Mouse (Mus musculus) left cerebral cortex, postnatal 14 days (tissue): ENCODE measurements around the gene C2cd4d. TPM values are rescaled to one million over a fixed set of nuclear protein-coding genes. Genes with fewer than 3 reads are reported as not detected.

Experiments
- DNase-seq, 2 experiments: peaks; one replicate each; pipeline ENCODE4 v3.0.0; 2021 to 2022; ENCODE audit warnings: low spot score in 2 of 2, mixed read lengths in 1 of 2
- intact Hi-C: fragments of 180-260 bp; cut with DNase I; formaldehyde crosslinking; loops from one replicate; pipeline ENCODE4 v1.15.1; 2025
- long read RNA-seq, 2 experiments: library from polyadenylated mRNA; stranded (forward); transcript quantifications; one replicate each; pipeline ENCODE4 v2.0.0; 2021
- total RNA-seq, 2 experiments: library from RNA; stranded (reverse); gene quantifications; 2 replicates each; pipeline ENCODE4 v1.2.3; 2021

The C2cd4d gene
- under 1 TPM in 1 of 2 experiments, not detected in 1; 0.59 TPM for total RNA-seq
- long read RNA-seq, experiment 1: 0 reads
- long read RNA-seq, experiment 2, partial matches to known transcripts: 1 of 1 reads
- long read RNA-seq, experiment 2, other reads (novel, unspliced or antisense): 0 of 1 reads

- intact Hi-C loops: no loop called here
- DNase-seq: no peak
These were observed at the start of gene C2cd4d for GRCm38 (mm10) chr3:94362138-94362537. Gene C2cd4d (plus strand): TSS chr3:94362438.

GRCm38 (mm10) chr3:94328681-94329080 lies 33.6 kb upstream of the C2cd4d start:
- intact Hi-C loops: no loop called here
- DNase-seq: no peak

- intact Hi-C loops: no loop called here
- DNase-seq: no peak
These were observed 27.8 kb upstream of the C2cd4d start for GRCm38 (mm10) chr3:94334442-94334841.

- no peak for DNase-seq
- intact Hi-C loops: no loop called here
These were observed 23.7 kb upstream of the C2cd4d start for GRCm38 (mm10) chr3:94338522-94338921.

GRCm38 (mm10) chr3:94341959-94342422 lies 20.2 kb upstream of the C2cd4d start, which contains the start of gene Them5:
Gene Them5 (plus strand): TSS chr3:94342099.
- intact Hi-C loops: no loop called here
- no peak for DNase-seq

- intact Hi-C loops: no loop called here
- no peak for DNase-seq
These were observed 19.7 kb upstream of the C2cd4d start for GRCm38 (mm10) chr3:94342552-94342951.

GRCm38 (mm10) chr3:94344182-94344581 lies 18.1 kb upstream of the C2cd4d start:
- no peak for DNase-seq
- intact Hi-C loops: no loop called here

- intact Hi-C loops: no loop called here
- no peak for DNase-seq
These were observed 17.3 kb upstream of the C2cd4d start for GRCm38 (mm10) chr3:94344897-94345296.

GRCm38 (mm10) chr3:94348146-94348545 lies 14.1 kb upstream of the C2cd4d start:
- intact Hi-C loops: no loop called here
- no peak for DNase-seq

- intact Hi-C loops: no loop called here
- DNase-seq: peak; percentile 40 to 57
These were observed 1.4 kb upstream of the C2cd4d start for GRCm38 (mm10) chr3:94360812-94361211.

GRCm38 (mm10) chr3:94363291-94364153 lies 1.3 kb downstream of the C2cd4d start:
- intact Hi-C loops: no loop called here
- peak in 1 of 2 experiments; percentile 27 for DNase-seq

GRCm38 (mm10) chr3:94364154-94364526 lies 1.9 kb downstream of the C2cd4d start:
- intact Hi-C loops: no loop called here
- DNase-seq: no peak

- intact Hi-C loops: loop anchor here (2.0 to 5.0 kb wide), 2 partner anchors 46 to 76 kb away; partner anchors contain the start of genes Mrpl9, Oaz3 and Tdrkh
These were observed 4.5 kb downstream of the C2cd4d start for GRCm38 (mm10) chr3:94366761-94367160.

GRCm38 (mm10) chr3:94367511-94367910 lies 5.3 kb downstream of the C2cd4d start:
- DNase-seq: no peak
- intact Hi-C loops: loop anchor here (2.0 to 5.0 kb wide), 2 partner anchors 45 to 75 kb away; partner anchors contain the start of genes Mrpl9, Oaz3 and Tdrkh

More at GRCm38 (mm10) chr3:94366761-94367160, 4.5 kb downstream of the C2cd4d start:
- peak; percentile 73 to 88 for DNase-seq

GRCm38 (mm10) chr3:94368631-94369030 lies 6.4 kb downstream of the C2cd4d start:
- no peak for DNase-seq
- intact Hi-C loops: loop anchor here (5.0 kb wide), 1 partner anchor 74 kb away; the partner anchor contains the start of genes Mrpl9 and Oaz3

GRCm38 (mm10) chr3:94369709-94370108 lies 7.5 kb downstream of the C2cd4d start:
- intact Hi-C loops: loop anchor here (5.0 kb wide), 2 partner anchors 73 to 218 kb away; partner anchors contain the start of genes Mrpl9 and Oaz3
- DNase-seq: no peak

- intact Hi-C loops: loop anchor here (5.0 kb wide), 1 partner anchor 216 kb away; no protein-coding TSS in a partner anchor
- peak; percentile 23 to 49 for DNase-seq
These were observed 9.4 kb downstream of the C2cd4d start for GRCm38 (mm10) chr3:94371637-94372036.

GRCm38 (mm10) chr3:94372038-94372437 lies 9.8 kb downstream of the C2cd4d start:
- no peak for DNase-seq
- intact Hi-C loops: loop anchor here (5.0 kb wide), 1 partner anchor 215 kb away; no protein-coding TSS in a partner anchor

GRCm38 (mm10) chr3:94372641-94373040 lies 10.4 kb downstream of the C2cd4d start, which contains the start of gene Rorc:
Gene Rorc (plus strand): TSS chr3:94372794.
- DNase-seq: no peak
- intact Hi-C loops: loop anchor here (5.0 kb wide), 1 partner anchor 215 kb away; no protein-coding TSS in a partner anchor

- peak in 1 of 2 experiments; percentile 18 for DNase-seq
- intact Hi-C loops: loop anchor here (5.0 kb wide), 1 partner anchor 214 kb away; no protein-coding TSS in a partner anchor
These were observed 10.9 kb downstream of the C2cd4d start for GRCm38 (mm10) chr3:94373090-94373489.
